Mouse (Mus musculus) right cerebral cortex, postnatal 36 days (tissue): ENCODE data around the gene Plekhh2.

Source experiments
- DNase-seq, 2 experiments: peaks; one replicate each; pipeline ENCODE4 v3.0.0; 2022; ENCODE audit warnings: low spot score in 2 of 2, mixed read lengths in 1 of 2

The Plekhh2 gene

GRCm38 (mm10) chr17:84511682-84512515 lies at the start of gene Plekhh2:
Plekhh2 (plus strand) TSS chr17:84511895.
- DNase-seq: peak; percentile 69 to 76

DNA sequence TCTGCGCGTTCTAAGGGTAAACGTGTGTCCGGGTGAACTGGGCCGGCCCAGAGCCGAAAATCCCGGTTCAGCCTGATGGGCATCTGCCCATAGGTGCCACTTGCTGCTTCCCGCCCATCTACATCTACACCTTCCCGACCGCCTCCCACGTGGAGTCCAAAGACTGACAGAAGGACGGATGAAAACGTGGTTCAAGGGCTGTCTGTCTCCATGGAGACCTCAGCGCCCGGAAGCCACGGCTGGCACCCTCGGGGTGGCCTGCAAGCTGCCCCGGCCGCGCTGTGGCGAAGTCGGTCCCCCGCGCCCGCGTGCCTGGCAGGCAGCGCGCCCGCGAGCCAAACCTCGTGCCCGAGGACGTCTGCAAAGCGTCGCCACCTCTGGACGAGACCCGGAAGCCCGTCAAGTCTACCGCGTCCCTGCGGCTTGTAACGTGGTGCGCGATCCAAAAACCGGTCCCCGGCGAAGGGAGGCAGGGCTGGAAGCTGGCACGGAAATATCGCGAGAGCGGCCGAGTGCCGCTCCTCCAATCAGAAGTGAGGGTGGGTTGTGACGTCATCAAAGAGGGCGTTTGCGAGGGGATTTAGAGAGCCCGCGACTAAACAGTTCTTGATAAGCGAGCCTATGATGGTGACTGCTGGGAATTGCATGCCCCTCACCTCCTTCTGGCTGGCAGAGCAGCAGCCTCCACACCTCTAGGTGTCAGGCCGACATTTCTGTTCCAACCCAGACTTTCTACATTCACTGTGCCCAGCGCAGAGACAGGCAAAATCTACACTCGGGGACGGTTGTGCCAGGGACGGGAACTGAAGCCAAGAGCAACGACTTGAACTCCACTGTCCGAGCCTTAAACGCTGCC lies 45.7 kb upstream of the Plekhh2 start, which contains the start of gene Thada:
Thada (minus strand) TSS at position 453 of the 856 bp plus-strand sequence.
- DNase-seq: peak; percentile 95

GRCm38 (mm10) chr17:84474312-84474711 lies 37.4 kb upstream of the Plekhh2 start:
- DNase-seq: no peak

DNA sequence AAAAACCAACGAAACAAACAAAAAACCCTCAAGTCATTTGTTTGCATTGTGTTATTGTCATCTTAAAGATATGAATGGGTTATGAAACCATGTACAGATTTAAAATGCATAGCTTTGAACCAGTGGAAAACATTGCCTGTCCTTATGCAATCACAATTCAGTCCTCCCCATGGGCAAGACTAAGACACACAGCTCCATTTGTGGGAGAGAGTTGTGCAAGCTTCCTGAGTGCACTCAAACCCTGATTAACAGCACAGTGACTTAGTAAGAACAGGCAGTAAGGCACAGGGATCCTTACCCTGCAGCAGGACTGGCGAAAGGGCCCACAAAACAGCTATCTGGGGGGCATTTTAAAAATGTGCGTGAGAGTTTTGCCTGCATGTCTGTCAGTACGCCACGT lies 34.5 kb upstream of the Plekhh2 start:
- DNase-seq: no peak

- no peak for DNase-seq
Observed at GRCm38 (mm10) chr17:84478276-84478675, 33.4 kb upstream of the Plekhh2 start.

DNA sequence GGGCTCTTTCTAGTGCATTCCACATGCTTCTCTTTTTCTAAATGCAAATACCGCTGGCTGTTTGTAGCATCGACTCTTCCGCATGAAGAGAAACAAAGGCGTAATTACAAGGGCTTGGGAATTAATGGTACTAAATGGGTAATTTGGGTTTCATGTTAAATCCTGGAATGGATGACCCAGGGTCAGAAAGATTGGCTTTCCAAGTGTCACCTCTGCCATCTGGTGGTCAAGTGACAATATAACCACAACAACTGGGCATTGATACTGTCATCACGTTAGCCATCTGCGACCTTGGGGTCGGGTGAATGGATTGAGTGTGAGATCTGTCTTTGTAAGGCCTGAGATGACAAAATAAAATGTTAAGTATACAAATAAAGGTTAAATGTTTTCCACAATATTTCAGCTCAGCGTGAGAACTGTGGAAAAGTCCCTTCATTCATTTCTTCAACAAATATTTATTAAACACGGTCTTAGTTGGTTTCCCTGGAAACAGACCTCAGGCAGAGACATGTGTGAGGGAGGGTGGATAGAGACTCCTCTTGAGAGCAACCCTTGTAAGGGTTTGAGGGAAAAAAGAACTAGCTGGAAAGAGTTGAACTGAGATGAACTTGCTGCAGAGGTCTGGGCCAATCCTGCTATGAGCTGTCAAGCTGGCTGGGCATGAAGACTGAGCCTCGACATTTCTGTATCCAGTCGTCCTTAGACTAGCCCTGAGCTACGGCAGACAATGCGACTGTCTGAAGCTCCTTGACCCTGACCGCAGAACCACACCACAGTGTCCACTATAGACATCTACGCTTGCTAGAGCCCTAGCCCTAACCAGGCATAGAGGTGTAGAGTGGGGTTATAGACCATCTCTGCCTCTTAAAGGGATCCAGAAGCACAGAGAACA lies 31.0 kb upstream of the Plekhh2 start:
- DNase-seq: no peak

DNA sequence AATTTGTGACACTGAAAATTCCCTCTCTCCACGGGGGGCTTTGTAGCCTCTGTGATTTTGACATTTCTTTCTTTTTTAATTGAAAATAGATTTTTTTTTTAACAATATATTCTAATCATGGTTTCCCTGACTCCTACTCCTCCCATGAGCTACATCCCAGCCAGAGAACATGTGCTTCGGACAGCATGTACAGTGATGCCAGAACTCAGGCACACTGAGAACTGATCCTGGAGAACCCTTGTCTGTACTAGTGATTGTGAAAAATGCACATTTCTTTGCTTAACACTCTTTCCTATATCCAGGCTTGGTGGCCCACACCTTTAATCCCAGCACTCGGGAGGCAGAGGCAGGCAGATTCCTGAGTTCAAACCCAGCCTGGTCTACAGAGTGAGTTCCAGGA lies 28.9 kb upstream of the Plekhh2 start:
- no peak for DNase-seq

- DNase-seq: no peak
Observed at GRCm38 (mm10) chr17:84483673-84484320, 27.9 kb upstream of the Plekhh2 start.

GRCm38 (mm10) chr17:84487415-84487814 lies 24.3 kb upstream of the Plekhh2 start:
- no peak for DNase-seq

- no peak for DNase-seq
Observed at GRCm38 (mm10) chr17:84492255-84492880, 19.3 kb upstream of the Plekhh2 start.

GRCm38 (mm10) chr17:84497026-84497425 lies 14.7 kb upstream of the Plekhh2 start:
- DNase-seq: no peak

DNA sequence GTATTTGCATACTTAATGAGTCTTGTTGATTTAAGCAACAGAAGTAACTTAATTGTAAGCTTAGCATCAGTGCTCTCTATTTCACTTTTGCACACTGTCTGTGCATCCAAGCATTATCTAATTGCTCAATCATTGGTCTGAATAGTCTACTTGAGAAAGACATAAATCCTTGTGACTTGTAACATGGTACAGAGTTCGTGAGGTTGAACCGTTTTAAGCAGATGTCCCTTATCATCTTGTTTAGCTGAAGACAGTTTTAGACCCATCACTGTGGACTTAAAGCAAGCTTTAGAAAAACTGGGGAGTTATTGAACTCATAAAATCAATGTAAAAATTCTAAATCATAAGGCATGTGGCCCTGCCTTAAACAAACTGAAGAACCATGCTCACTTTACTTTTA lies 14.1 kb upstream of the Plekhh2 start:
- no peak for DNase-seq

GRCm38 (mm10) chr17:84497972-84498604 lies 13.6 kb upstream of the Plekhh2 start:
- DNase-seq: no peak

GRCm38 (mm10) chr17:84498639-84499038 lies 13.1 kb upstream of the Plekhh2 start:
- no peak for DNase-seq

- DNase-seq: no peak
Observed at GRCm38 (mm10) chr17:84502341-84502740, 9.4 kb upstream of the Plekhh2 start.

DNA sequence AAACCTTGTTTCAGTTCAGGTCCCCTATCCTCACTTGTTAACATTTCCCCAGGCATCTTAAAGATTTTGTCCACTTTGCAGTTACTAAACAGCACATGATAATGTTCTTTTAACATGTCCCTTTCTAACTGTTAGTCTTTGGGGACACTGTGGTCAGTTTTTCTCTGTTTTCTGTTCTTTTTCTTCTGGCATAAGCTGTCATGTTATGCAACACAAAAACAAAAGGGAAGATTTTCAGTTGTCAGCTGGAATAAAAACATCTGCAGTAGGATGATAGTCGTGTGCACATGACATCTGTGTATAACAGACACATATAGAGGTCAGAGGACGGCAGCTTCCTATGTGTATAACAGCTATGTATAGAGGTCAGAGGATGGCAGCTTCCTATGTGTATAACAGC lies 5.8 kb upstream of the Plekhh2 start:
- DNase-seq: no peak

DNA sequence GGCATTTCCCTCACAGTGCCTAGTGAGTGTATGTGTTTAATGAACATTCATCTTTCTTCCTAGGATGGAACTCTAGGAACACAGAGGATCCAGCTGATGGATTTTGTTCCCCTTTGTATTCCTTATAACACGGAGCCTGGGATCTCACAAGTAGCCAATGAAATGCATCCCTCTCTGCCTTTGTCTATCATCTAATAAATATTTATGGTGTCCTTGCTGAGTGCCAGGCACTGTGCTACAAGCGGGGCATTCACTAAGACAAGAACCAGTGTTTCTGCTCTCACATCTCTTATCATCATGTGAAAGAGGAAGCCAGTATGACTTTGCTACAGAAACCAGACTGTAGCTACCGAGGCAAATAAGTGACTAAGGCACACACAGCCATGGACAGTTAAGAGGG lies 3.0 kb upstream of the Plekhh2 start:
- no peak for DNase-seq

- DNase-seq: no peak
Observed at GRCm38 (mm10) chr17:84509176-84509575, 2.5 kb upstream of the Plekhh2 start.

DNA sequence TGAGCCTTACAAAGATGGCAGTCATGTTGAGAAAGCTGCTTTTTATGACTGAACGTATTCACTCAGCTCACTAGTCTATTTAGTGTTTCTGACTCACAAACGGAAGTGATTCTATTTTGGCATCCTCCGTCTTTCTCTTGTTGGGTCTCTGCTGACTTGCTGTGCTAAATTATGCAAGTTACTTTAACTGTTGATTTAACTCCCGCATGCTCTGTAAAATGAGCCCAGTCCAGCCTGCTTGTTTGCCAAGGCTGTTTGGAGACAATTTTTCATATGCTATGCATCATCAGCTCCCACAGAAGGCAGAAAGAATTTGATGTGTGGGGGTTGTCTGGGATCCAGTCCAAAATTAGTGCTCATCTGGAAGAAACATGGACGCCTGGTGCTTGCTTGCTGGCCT lies 1.3 kb upstream of the Plekhh2 start:
- DNase-seq: peak; percentile 50 to 76

DNA sequence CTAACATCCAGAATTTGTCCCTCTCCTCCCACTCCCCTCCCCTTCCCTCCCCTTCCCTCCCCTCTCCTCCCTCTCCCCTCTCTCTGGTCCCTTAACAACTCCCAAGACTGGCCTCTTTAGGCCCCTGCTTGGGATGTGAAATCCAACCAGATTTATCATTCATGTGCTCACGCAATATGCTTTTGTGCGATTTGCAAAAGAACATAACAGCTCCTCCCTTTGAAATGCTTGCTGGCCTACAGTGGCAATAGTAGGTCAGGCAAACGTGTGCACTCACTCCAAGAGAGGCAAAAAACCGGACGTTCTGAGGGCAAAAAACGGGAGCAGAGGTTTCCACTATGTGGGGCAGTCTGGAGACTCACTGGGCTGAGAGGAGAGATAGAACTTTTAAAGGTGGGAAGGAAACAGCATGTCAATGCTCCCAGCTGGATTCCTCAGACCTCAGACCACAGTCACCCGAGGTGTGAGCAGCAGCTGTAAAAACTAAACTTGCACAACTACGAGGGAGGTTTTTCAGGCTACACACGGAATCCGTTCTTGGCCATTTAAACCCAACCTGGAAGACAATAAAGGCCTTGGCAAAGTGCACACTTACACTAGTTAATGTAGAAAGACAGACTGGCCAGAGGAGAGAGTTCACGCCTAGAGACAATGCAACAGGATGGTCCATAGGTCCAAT lies 595 bp upstream of the Plekhh2 start:
- no peak for DNase-seq
